In genomic region chr5:134295277-134296050, GRCm38 (mm10) we compare ENCODE assay signal across 11 mouse cellular contexts. TPM values are rescaled to one million over a fixed set of nuclear protein-coding genes. Genes with fewer than 3 reads are reported as not detected.
DNase-seq lines count a peak whose midpoint lies in the region; ATAC-seq and TF ChIP-seq lines count a peak whose summit lies in the region.
"Had no signal": no experiment of that assay in that cellular context is flagged by ENCODE, and none has a peak within 500 bp of the region (broad histone marks: within the 10 kb centered on the region; RNA-seq: fewer than 3 reads in every experiment).

No protein-coding gene starts in this region.

- H3K4me3 ChIP-seq in kidney, embryonic 14.5 days (ENCODE audit: low read length) = no peak overlapping the region
- no peak overlapping the region for H3K4me3 ChIP-seq in thymus, adult 2 months (ENCODE audit: control insufficient read depth, insufficient read depth, low read length)
- H3K4me3 ChIP-seq in kidney, embryonic 16.5 days (ENCODE audit: low read length) = no peak overlapping the region
- no peak overlapping the region for H3K4me3 ChIP-seq in lung, adult 2 months (replicated peaks; ENCODE audit: extremely low read depth, low read depth, low read length)
- H3K4me3 ChIP-seq: gastrocnemius, adult 2 months had no signal

- ATAC-seq in kidney, embryonic 14.5 days (ENCODE audit: low FRiP score, low TSS enrichment) = no peak
- ATAC-seq in kidney, embryonic 16.5 days (ENCODE audit: low FRiP score, low TSS enrichment) = peak; percentile 62; the same call in 1 of the 2 replicates
- ATAC-seq: activated CD4-positive, CD25-positive, alpha-beta regulatory T cell, adult 4 months; inflammation-experienced regulatory T-cells, adult 6 months had no signal

- H3K4me2 ChIP-seq in kidney, embryonic 14.5 days (replicated peaks; ENCODE audit: low read depth, low read length) = no peak overlapping the region
- H3K4me2 ChIP-seq in kidney, embryonic 16.5 days (replicated peaks; ENCODE audit: low read depth, low read length) = no peak overlapping the region

- H3K27me3 ChIP-seq in kidney, embryonic 14.5 days (ENCODE audit: control insufficient read depth, insufficient read depth, low read length) = no peaks in the 10 kb centered on the region
- H3K27me3 ChIP-seq in thymus, adult 2 months (ENCODE audit: control insufficient read depth, insufficient read depth, low read length) = no peaks in the 10 kb centered on the region
- H3K27me3 ChIP-seq in kidney, embryonic 16.5 days (ENCODE audit: insufficient read depth, low read length) = no peaks in the 10 kb centered on the region

- DNase-seq in kidney, adult 11 months = peak; percentile 72
- DNase-seq in thymus, adult 2 months = no peak
- DNase-seq in thymus, postnatal 4 days = no peak
- no peak for DNase-seq in lung, adult 2 months
- no peak for DNase-seq in adrenal gland, postnatal 4 days (ENCODE audit: low spot score in 2 of 2)
- DNase-seq: gastrocnemius, adult 2 months; heart, postnatal 14 days had no signal

- no peaks in the 10 kb centered on the region for H3K4me1 ChIP-seq in kidney, embryonic 14.5 days (ENCODE audit: control insufficient read depth, insufficient read depth, low read length)
- H3K4me1 ChIP-seq in thymus, adult 2 months (replicated peaks; ENCODE audit: control insufficient read depth, insufficient read depth, low read length) = peaks cover 15% of the 10 kb centered on the region
- H3K4me1 ChIP-seq in kidney, embryonic 16.5 days (ENCODE audit: insufficient read depth, low read length) = no peaks in the 10 kb centered on the region
- H3K4me1 ChIP-seq in lung, adult 2 months (ENCODE audit: control insufficient read depth, insufficient read depth, low read length) = no peaks in the 10 kb centered on the region

- no peak for TF ChIP-seq POLR2A in thymus, adult 2 months (IDR thresholded peaks at IDR 0.05; ENCODE audit: control insufficient read depth, extremely low read depth, insufficient read depth, low read length, poor library complexity)
- TF ChIP-seq POLR2A in lung, adult 2 months (IDR thresholded peaks at IDR 0.05; ENCODE audit: borderline replicate concordance, extremely low read depth, low read depth, low read length) = no peak

- H3K27ac ChIP-seq in kidney, embryonic 14.5 days (ENCODE audit: low read depth, low read length) = no peak overlapping the region
- H3K27ac ChIP-seq in thymus, adult 2 months (ENCODE audit: control insufficient read depth, insufficient read depth, low read length) = peak overlapping the region; percentile 56
- peak overlapping the region; percentile 57 for H3K27ac ChIP-seq in kidney, embryonic 16.5 days (ENCODE audit: low read length)
- H3K27ac ChIP-seq: gastrocnemius, adult 2 months had no signal

- 90% methylated on average over 16 of the region's 16 CpGs for WGBS in kidney, embryonic 14.5 days
- 61% methylated on average over 16 of the region's 16 CpGs for WGBS in thymus, adult 2 months
- 82% methylated on average over 16 of the region's 16 CpGs for WGBS in kidney, embryonic 16.5 days
- WGBS in lung, adult 2 months = 83% methylated on average over 16 of the region's 16 CpGs

- H3K36me3 ChIP-seq in kidney, embryonic 14.5 days (ENCODE audit: control insufficient read depth, insufficient read depth, low read length) = peaks cover 69% of the 10 kb centered on the region
- H3K36me3 ChIP-seq in thymus, adult 2 months (ENCODE audit: control insufficient read depth, insufficient read depth, low read length) = peaks cover 36% of the 10 kb centered on the region
- H3K36me3 ChIP-seq in kidney, embryonic 16.5 days (ENCODE audit: insufficient read depth, low read length) = peaks cover 66% of the 10 kb centered on the region

- peaks cover under 1% of the 10 kb centered on the region; the same call in 1 of the 2 replicates for H3K9me3 ChIP-seq in kidney, embryonic 14.5 days (ENCODE audit: control insufficient read depth, low read length)
- H3K9me3 ChIP-seq in kidney, embryonic 16.5 days (ENCODE audit: low read length) = peaks cover 1% of the 10 kb centered on the region; the same call in 1 of the 2 replicates

- TF ChIP-seq CTCF in thymus, adult 2 months (IDR thresholded peaks at IDR 0.05; ENCODE audit: borderline replicate concordance, control insufficient read depth, extremely low read depth, insufficient read depth, low read length, poor library complexity) = no peak
- TF ChIP-seq CTCF in lung, adult 2 months (IDR thresholded peaks at IDR 0.05; ENCODE audit: insufficient read depth, low read length) = no peak

- H3K9ac ChIP-seq in kidney, embryonic 14.5 days (ENCODE audit: low read depth, low read length) = no peak overlapping the region
- H3K9ac ChIP-seq in kidney, embryonic 16.5 days (replicated peaks; ENCODE audit: low read length) = no peak overlapping the region

RNA-seq across cellular contexts. Expression of gene Gtf2i, which starts 19.1 kb away (rescaled TPM):
- 131 and 196 TPM in 2 replicates for polyA plus RNA-seq in kidney, embryonic 14.5 days (2014; fragmentation: Nextera tagmentation; extraction: Ambion mirVana)
- polyA plus RNA-seq in thymus, adult 2 months (2012; rRNA removed) = 131 and 136 TPM in 2 replicates
- 179 and 192 TPM in 2 replicates for polyA plus RNA-seq in kidney, embryonic 16.5 days (2015; fragmentation: Nextera tagmentation; extraction: Ambion mirVana)
- polyA plus RNA-seq in lung, adult 2 months (2012; rRNA removed) = 63.8 and 79.5 TPM in 2 replicates
- total RNA-seq in adrenal gland, postnatal 4 days (2021) = 100 to 1,000 TPM; 266 to 270 TPM
